29 mouse cellular contexts compared by ENCODE assay signal in the genomic region with DNA sequence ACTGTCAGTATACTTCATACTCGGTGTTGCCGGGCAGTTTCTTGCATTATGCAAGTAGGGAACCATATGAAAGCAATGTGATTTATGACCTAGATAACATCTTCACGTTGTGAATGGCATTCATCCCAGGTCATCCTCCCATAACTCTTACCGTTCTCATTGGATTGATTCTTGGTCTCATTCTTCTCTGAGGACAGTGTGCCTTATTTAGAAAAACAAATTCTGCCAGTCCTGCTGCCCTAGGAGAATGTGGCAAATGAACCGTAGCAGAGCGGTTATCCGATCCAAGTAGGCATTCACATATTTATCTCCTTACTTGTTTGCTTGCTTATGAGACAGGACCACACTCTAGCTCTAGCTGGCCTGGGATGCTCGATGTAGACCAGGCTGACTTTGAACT. TPM values are rescaled to one million over a fixed set of nuclear protein-coding genes. Genes with fewer than 3 reads are reported as not detected.
DNase-seq lines count a peak whose midpoint lies in the region; ATAC-seq and TF ChIP-seq lines count a peak whose summit lies in the region.
"Had no signal": no experiment of that assay in that cellular context is flagged by ENCODE, and none has a peak within 500 bp of the region (broad histone marks: within the 10 kb centered on the region; RNA-seq: fewer than 3 reads in every experiment).

No protein-coding gene starts in this region.

- no peaks in the 10 kb centered on the region for H3K9me3 ChIP-seq in kidney, postnatal 0 days (replicated peaks; ENCODE audit: low read length)
- H3K9me3 ChIP-seq in heart, embryonic 11.5 days (replicated peaks; ENCODE audit: control insufficient read depth, low read length): no peaks in the 10 kb centered on the region
- H3K9me3 ChIP-seq: heart, embryonic 15.5 days; limb, embryonic 13.5 days; lung, embryonic 15.5 days; midbrain, embryonic 10.5 days; midbrain, embryonic 15.5 days; neural tube, embryonic 15.5 days had no signal

- no peaks in the 10 kb centered on the region for H3K27me3 ChIP-seq in kidney, postnatal 0 days (ENCODE audit: insufficient read depth, low read length)
- H3K27me3 ChIP-seq in cerebellum, adult 2 months (ENCODE audit: control insufficient read depth, insufficient read depth, low read length): no peaks in the 10 kb centered on the region
- no peaks in the 10 kb centered on the region for H3K27me3 ChIP-seq in heart, embryonic 11.5 days (ENCODE audit: control insufficient read depth, insufficient read depth, low read length)
- H3K27me3 ChIP-seq: heart, embryonic 15.5 days; limb, embryonic 13.5 days; lung, embryonic 15.5 days; midbrain, embryonic 15.5 days; neural tube, embryonic 15.5 days had no signal

- H3K9ac ChIP-seq in kidney, postnatal 0 days (ENCODE audit: low read depth, low read length): no peak overlapping the region
- H3K9ac ChIP-seq in heart, embryonic 11.5 days (ENCODE audit: low read depth, low read length): no peak overlapping the region
- H3K9ac ChIP-seq: heart, embryonic 15.5 days; limb, embryonic 13.5 days; lung, embryonic 15.5 days; midbrain, embryonic 15.5 days; neural tube, embryonic 15.5 days had no signal

- 47% methylated on average over 8 of the region's 8 CpGs for WGBS in kidney, postnatal 0 days
- WGBS in cerebellum, adult 2 months: 14% methylated on average over 8 of the region's 8 CpGs
- WGBS in heart, embryonic 11.5 days (ENCODE audit: insufficient replicate concordance): 78% methylated on average over 8 of the region's 8 CpGs

- no peak overlapping the region for H3K4me2 ChIP-seq in kidney, postnatal 0 days (ENCODE audit: low read length)
- H3K4me2 ChIP-seq in heart, embryonic 11.5 days: no peak overlapping the region
- H3K4me2 ChIP-seq: heart, embryonic 15.5 days; limb, embryonic 13.5 days; liver, embryonic 11.5 days; lung, embryonic 15.5 days; midbrain, embryonic 15.5 days; neural tube, embryonic 15.5 days had no signal

- no peak for TF ChIP-seq CTCF in kidney, postnatal 0 days (IDR thresholded peaks at IDR 0.05; ENCODE audit: low read depth)
- TF ChIP-seq CTCF in cerebellum, adult 2 months (IDR thresholded peaks at IDR 0.05; ENCODE audit: borderline replicate concordance, insufficient read depth, low read depth, low read length): no peak

- H3K27ac ChIP-seq in kidney, postnatal 0 days: no peak overlapping the region
- H3K27ac ChIP-seq in cerebellum, adult 2 months (ENCODE audit: insufficient read depth, low read length): no peak overlapping the region
- H3K27ac ChIP-seq in heart, embryonic 11.5 days (ENCODE audit: low read depth, low read length): no peak overlapping the region
- H3K27ac ChIP-seq: heart, embryonic 15.5 days; layer of hippocampus, adult 2 months; limb, embryonic 13.5 days; lung, embryonic 15.5 days; midbrain, embryonic 10.5 days; midbrain, embryonic 15.5 days; neural tube, embryonic 15.5 days; stomach, postnatal 0 days had no signal

- ATAC-seq in kidney, postnatal 0 days (replicated peaks; ENCODE audit: low FRiP score, low read depth): no peak
- ATAC-seq in heart, embryonic 11.5 days (replicated peaks; ENCODE audit: insufficient number of reproducible peaks, low FRiP score, low TSS enrichment): no peak
- ATAC-seq: activated CD4-positive, CD25-positive, alpha-beta regulatory T cell, adult 4 months; CD4-positive, CD25-positive, alpha-beta regulatory T cell, adult 4 months; forebrain, embryonic 16.5 days; hindbrain, embryonic 16.5 days; midbrain, embryonic 15.5 days had no signal

- H3K36me3 ChIP-seq in kidney, postnatal 0 days (ENCODE audit: insufficient read depth, low read length): no peaks in the 10 kb centered on the region
- no peaks in the 10 kb centered on the region for H3K36me3 ChIP-seq in heart, embryonic 11.5 days (ENCODE audit: control insufficient read depth, insufficient read depth, low read length)
- H3K36me3 ChIP-seq: heart, embryonic 15.5 days; limb, embryonic 13.5 days; lung, embryonic 15.5 days; midbrain, embryonic 10.5 days; midbrain, embryonic 15.5 days; neural tube, embryonic 15.5 days had no signal

- H3K4me3 ChIP-seq in kidney, postnatal 0 days (replicated peaks; ENCODE audit: low read depth, low read length): no peak overlapping the region
- H3K4me3 ChIP-seq in cerebellum, adult 2 months (replicated peaks; ENCODE audit: insufficient read depth, low read depth, low read length): no peak overlapping the region
- no peak overlapping the region for H3K4me3 ChIP-seq in heart, embryonic 11.5 days (ENCODE audit: low read depth, low read length)
- H3K4me3 ChIP-seq: erythroblast, embryonic 14.5 days; heart, embryonic 15.5 days; layer of hippocampus, adult 2 months; limb, embryonic 13.5 days; lung, embryonic 15.5 days; midbrain, embryonic 10.5 days; midbrain, embryonic 15.5 days; neural tube, embryonic 15.5 days had no signal

- no peak for TF ChIP-seq POLR2A in cerebellum, adult 2 months (IDR thresholded peaks at IDR 0.05; ENCODE audit: borderline replicate concordance, insufficient read depth, low read length)

- H3K4me1 ChIP-seq in kidney, postnatal 0 days (replicated peaks; ENCODE audit: insufficient read depth, low read length): no peaks in the 10 kb centered on the region
- H3K4me1 ChIP-seq in cerebellum, adult 2 months (ENCODE audit: control insufficient read depth, insufficient read depth, low read length): peaks cover 4% of the 10 kb centered on the region; the same call in 1 of the 2 replicates
- H3K4me1 ChIP-seq in heart, embryonic 11.5 days (ENCODE audit: control insufficient read depth, insufficient read depth, low read length): no peaks in the 10 kb centered on the region
- H3K4me1 ChIP-seq: heart, embryonic 15.5 days; limb, embryonic 13.5 days; lung, embryonic 15.5 days; midbrain, embryonic 10.5 days; midbrain, embryonic 15.5 days; neural tube, embryonic 15.5 days had no signal

- peak; percentile 21 for DNase-seq in kidney, postnatal 0 days (ENCODE audit: low spot score)
- no peak for DNase-seq in kidney, adult 11 months
- DNase-seq in cerebellum, adult 2 months: peak; percentile 20 to 68
- peak; percentile 13 to 24 for DNase-seq in cerebellum, postnatal 14 days
- no peak for DNase-seq in spleen, postnatal 14 days (ENCODE audit: low spot score in 2 of 2)
- DNase-seq in layer of hippocampus, adult 8-10 months (ENCODE audit: low spot score in 2 of 2): no peak
- DNase-seq: adrenal gland, postnatal 10 days; kidney, adult 9 months; kidney, postnatal 25 days; retina, postnatal 1 day; right cerebral cortex, postnatal 25 days; thymus, adult 18-20 months; thymus, postnatal 4 days had no signal

RNA-seq across cellular contexts. Expression of a gene that starts 32.0 kb away (rescaled TPM):
- 0.93 and 0.95 TPM in 2 replicates for polyA plus RNA-seq in kidney, postnatal 0 days (2015; fragmentation: Nextera tagmentation; extraction: Ambion mirVana)
- polyA plus RNA-seq in cerebellum, adult 2 months (2012; rRNA removed): 5.7 and 5.9 TPM in 2 replicates
- 10 to 100 TPM; 24.6 to 32.2 (median 29.8) TPM for total RNA-seq in layer of hippocampus, adult 8-10 months (2022)
- 1.6 and 2.1 TPM in 2 replicates for polyA plus RNA-seq in heart, embryonic 11.5 days (2014; fragmentation: Nextera tagmentation; extraction: Ambion mirVana)
- total RNA-seq: megakaryocyte progenitor cell, adult 5-6 weeks had no signal
- polyA plus RNA-seq: CD4-positive, CD25-positive, alpha-beta regulatory T cell, adult 4 months; erythroblast, embryonic 14.5 days had no signal

Comparison
In these comparisons a context has a peak if more than half of its experiments do, and no peak if none do; other contexts are left out.
1. DNase-seq: peak in kidney, postnatal 0 days (single experiment), cerebellum, adult 2 months (2 of 2) and cerebellum, postnatal 14 days (2 of 2); none in kidney, adult 11 months (single experiment), spleen, postnatal 14 days (0 of 2) and layer of hippocampus, adult 8-10 months (0 of 2).